Mouse (Mus musculus): ENCODE data around the gene Ptpre. TPM values are rescaled to one million over a fixed set of nuclear protein-coding genes. Genes with fewer than 3 reads are reported as not detected.
"Not testable (repeated sequence)": the region's sequence is repeated elsewhere in the genome, so short reads cannot be mapped to it uniquely, and the experiment has no call there.

Ptpre gene
- polyA plus RNA-seq, 1 experiment from 2014 or later, result 0.53 TPM

DNA sequence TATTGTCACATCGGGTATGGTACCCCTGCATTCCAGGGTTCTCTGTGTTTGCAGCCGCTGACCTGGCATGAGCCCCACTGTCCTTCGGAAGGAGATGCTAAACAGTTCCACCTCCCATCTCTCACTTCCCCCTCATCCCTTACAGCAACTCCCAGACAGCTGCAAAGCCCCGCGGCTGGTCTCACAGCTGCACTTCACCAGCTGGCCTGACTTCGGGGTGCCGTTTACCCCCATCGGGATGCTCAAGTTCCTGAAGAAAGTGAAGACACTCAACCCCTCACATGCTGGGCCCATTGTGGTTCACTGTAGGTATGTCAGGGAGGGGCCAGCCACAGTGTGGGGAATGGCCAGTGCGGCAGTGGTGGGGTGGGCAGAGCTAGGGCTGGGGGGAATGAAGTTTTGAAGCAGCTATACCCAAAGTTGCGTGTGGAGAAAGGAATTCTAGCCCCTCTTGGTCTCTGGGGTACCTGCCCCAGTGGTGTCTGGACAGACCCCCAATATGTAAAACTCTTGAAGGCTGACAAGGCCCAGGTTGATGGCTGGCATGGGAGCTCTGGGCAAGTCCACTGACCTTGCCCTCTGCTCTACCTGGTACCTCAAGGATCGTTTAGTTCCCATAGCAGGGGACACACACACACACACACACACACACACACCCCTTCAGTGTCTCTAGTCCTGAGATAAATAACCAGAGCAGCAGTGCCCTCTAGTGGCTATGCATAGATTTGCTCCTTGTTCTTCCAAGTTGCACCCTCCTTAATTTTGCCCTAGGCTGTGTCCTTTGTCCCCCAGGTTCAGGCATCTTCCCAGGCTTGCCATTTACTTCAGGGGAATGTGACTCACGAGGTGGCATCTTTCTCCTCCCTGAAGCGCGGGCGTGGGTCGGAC lies 131.8 kb downstream of the Ptpre start:
- no peaks in the 10 kb centered on the region for H3K27me3 ChIP-seq (ENCODE audit: control insufficient read depth, insufficient read depth, low read length)
- WGBS, result 40% methylated on average over 16 of the region's 16 CpGs
- no peaks in the 10 kb centered on the region for H3K9me3 ChIP-seq (ENCODE audit: control insufficient read depth, low read length)
- no peaks in the 10 kb centered on the region for H3K4me1 ChIP-seq (ENCODE audit: control insufficient read depth, insufficient read depth, low read length)
- no peak overlapping the region for H3K27ac ChIP-seq (ENCODE audit: low read depth, low read length)
- H3K4me2 ChIP-seq, result no peak overlapping the region
- no peak overlapping the region for H3K4me3 ChIP-seq (ENCODE audit: low read depth, low read length)
- DNase-seq (ENCODE audit: low spot score, missing footprints) (peak; percentile 91), ATAC-seq (ENCODE audit: low FRiP score) (peak; percentile 19; the same call in 1 of the 2 replicates)
- no peak overlapping the region for H3K9ac ChIP-seq (ENCODE audit: low read length)
- H3K36me3 ChIP-seq (ENCODE audit: control insufficient read depth, insufficient read depth, low read length), result no peaks in the 10 kb centered on the region

DNA sequence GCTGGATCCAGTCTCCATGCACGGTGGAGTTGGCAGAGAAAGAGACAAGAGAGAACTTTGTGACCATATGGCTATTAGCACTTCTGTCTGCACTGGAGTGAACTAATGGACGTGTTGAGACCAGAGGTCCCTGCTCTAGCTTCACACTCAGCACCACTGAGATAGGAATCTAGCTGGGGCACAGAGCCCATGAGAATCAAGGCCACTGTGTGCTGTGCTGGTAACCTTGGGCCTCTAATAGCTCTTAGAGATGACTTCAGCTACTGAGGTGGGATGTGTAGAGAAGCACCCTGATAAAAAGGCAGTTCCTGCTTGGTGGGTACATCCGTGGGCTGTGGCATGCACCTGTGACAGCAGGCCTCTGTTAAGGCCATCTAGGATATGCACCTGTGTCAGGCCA lies 136.3 kb downstream of the Ptpre start:
- Histone ChIP-seq H3K4me2 (no peak overlapping the region), H3K9me3 (ENCODE audit: control insufficient read depth, low read length) (no peaks in the 10 kb centered on the region), H3K9ac (ENCODE audit: low read length) (no peak overlapping the region), H3K4me3 (ENCODE audit: low read depth, low read length) (no peak overlapping the region), H3K4me1 (ENCODE audit: control insufficient read depth, insufficient read depth, low read length) (no peaks in the 10 kb centered on the region), H3K27ac (ENCODE audit: low read depth, low read length) (no peak overlapping the region), H3K36me3 (ENCODE audit: control insufficient read depth, insufficient read depth, low read length) (no peaks in the 10 kb centered on the region), H3K27me3 (ENCODE audit: control insufficient read depth, insufficient read depth, low read length) (no peaks in the 10 kb centered on the region)
- WGBS, result 77% methylated on average over 3 of the region's 3 CpGs
- no peak for ATAC-seq (ENCODE audit: low FRiP score)
- DNase-seq (ENCODE audit: low spot score, missing footprints), result no peak

DNA sequence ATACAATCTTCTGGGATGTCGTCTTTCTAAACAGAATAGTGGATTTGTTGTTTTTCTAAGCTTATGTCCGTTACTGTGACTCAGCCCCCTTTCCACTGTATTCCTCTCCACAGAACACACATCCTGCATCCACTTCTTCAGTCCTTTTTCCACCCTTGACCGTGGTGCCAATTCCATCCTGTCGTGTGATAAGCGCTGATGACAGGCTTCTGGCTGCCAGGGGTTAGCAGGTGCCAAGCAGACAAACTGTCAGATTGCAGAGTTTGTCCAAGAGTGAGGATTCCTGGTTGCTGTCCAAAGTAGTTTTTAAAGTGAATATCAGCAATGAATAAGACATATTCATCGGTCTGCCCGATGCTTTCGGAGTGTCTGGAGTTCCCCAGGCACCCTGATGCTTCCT lies 139.4 kb downstream of the Ptpre start:
- no peak overlapping the region for H3K9ac ChIP-seq (ENCODE audit: low read length)
- DNase-seq (ENCODE audit: low spot score, missing footprints) (no peak), ATAC-seq (ENCODE audit: low FRiP score) (no peak)
- WGBS, result 91% methylated on average over 8 of the region's 8 CpGs
- no peaks in the 10 kb centered on the region for H3K4me1 ChIP-seq (ENCODE audit: control insufficient read depth, insufficient read depth, low read length)
- no peaks in the 10 kb centered on the region for H3K9me3 ChIP-seq (ENCODE audit: control insufficient read depth, low read length)
- H3K27ac ChIP-seq (ENCODE audit: low read depth, low read length), result no peak overlapping the region
- H3K36me3 ChIP-seq (ENCODE audit: control insufficient read depth, insufficient read depth, low read length), result no peaks in the 10 kb centered on the region
- H3K27me3 ChIP-seq (ENCODE audit: control insufficient read depth, insufficient read depth, low read length), result no peaks in the 10 kb centered on the region
- no peak overlapping the region for H3K4me2 ChIP-seq
- no peak overlapping the region for H3K4me3 ChIP-seq (ENCODE audit: low read depth, low read length)

DNA sequence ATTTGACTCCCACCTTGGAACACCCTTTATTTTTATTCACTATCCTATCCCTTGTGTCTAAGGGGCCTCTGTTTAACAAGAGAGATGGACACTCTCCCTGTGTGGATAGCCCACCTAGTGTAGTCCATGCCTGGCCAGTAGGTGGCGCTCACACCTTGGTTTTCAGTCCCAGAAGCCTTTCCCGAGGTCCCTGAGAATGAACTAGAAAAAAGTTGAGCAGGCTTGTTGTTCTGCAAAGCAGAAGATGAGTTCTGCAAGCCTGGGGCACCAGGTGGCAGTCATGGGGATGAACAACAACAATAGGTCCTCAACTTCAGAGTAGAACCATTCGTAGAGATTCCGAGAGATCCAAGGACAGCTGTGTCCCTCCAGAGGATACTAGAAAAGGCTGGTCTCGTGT lies 143.1 kb downstream of the Ptpre start:
- Histone ChIP-seq H3K4me2 (no peak overlapping the region), H3K27ac (ENCODE audit: low read depth, low read length) (no peak overlapping the region), H3K27me3 (ENCODE audit: control insufficient read depth, insufficient read depth, low read length) (no peaks in the 10 kb centered on the region), H3K4me1 (ENCODE audit: control insufficient read depth, insufficient read depth, low read length) (no peaks in the 10 kb centered on the region), H3K9ac (ENCODE audit: low read length) (no peak overlapping the region), H3K4me3 (ENCODE audit: low read depth, low read length) (no peak overlapping the region), H3K9me3 (ENCODE audit: control insufficient read depth, low read length) (no peaks in the 10 kb centered on the region), H3K36me3 (ENCODE audit: control insufficient read depth, insufficient read depth, low read length) (no peaks in the 10 kb centered on the region)
- 64% methylated on average over 5 of the region's 5 CpGs for WGBS
- no peak for DNase-seq (ENCODE audit: low spot score, missing footprints)
- no peak for ATAC-seq (ENCODE audit: low FRiP score)

DNA sequence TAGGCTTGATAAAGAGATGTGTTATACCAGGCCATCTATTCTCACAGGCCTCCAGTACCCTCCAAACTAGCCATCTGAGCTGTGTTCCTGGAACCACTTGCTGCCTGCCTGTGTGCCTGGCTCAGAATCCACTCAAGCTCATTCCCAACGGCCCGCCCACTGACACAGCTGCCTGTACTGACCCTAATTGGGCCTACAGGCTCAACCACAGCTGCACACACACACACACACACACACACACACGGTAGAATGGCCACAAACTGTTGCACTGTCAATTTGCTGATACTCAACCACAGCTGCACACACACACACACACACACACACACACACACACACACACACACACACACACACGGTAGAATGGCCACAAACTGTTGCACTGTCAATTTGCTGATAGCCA lies 146.8 kb downstream of the Ptpre start:
- H3K9ac ChIP-seq (ENCODE audit: low read length); ATAC-seq (ENCODE audit: low FRiP score); DNase-seq (ENCODE audit: low spot score, missing footprints); H3K4me1 ChIP-seq (ENCODE audit: control insufficient read depth, insufficient read depth, low read length); H3K27ac ChIP-seq (ENCODE audit: low read depth, low read length); H3K4me2 ChIP-seq; H3K36me3 ChIP-seq (ENCODE audit: control insufficient read depth, insufficient read depth, low read length); H3K4me3 ChIP-seq (ENCODE audit: low read depth, low read length); H3K9me3 ChIP-seq (ENCODE audit: control insufficient read depth, low read length); H3K27me3 ChIP-seq (ENCODE audit: control insufficient read depth, insufficient read depth, low read length): not testable (repeated sequence)
- 77% methylated on average over 4 of the region's 4 CpGs for WGBS

DNA sequence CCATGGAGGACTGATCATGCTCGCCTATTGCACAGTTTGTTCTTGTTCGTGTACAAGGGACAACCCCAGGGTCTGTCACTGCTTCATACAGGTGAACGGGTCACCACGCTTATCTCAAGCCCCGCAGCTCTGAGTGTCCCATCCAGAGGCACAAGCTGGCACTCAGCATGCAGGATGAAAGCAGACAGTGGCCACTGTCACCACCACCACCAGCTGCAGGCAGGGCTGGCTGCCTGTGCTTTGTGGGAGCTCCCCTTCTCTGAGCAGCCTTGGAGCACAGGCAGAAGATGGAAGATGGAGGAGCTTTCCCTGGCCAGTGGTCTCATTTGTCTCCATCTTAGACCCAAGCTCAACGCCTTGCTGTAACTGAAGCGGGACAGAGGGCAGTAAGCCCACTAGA lies 147.7 kb downstream of the Ptpre start:
- H3K36me3 ChIP-seq (ENCODE audit: control insufficient read depth, insufficient read depth, low read length), result peaks cover 11% of the 10 kb centered on the region
- WGBS, result 89% methylated on average over 7 of the region's 7 CpGs
- no peak overlapping the region for H3K27ac ChIP-seq (ENCODE audit: low read depth, low read length)

DNA sequence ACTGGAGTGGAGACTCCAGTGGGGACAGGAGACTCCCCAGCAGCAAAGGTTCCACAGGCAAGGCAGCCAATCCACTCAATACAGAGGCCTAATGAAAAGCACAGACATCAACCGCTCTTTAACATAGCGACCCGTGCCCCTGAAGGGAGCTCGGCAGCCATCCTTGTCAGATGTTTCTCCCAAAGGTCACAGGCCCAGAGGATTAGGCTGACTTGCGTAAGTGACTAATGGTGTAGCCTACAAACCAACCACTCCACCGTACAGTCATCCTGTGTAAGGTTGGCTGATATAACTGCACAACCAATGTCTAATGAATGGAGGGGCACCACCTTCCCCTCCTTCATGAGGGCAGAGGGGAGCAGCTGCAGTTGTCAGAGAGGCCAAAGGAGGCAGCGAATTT lies 152.1 kb downstream of the Ptpre start:
- H3K27ac ChIP-seq (ENCODE audit: low read depth, low read length), result no peak overlapping the region
- WGBS, result 93% methylated on average over 7 of the region's 7 CpGs
- ATAC-seq (ENCODE audit: low FRiP score) (no peak), DNase-seq (ENCODE audit: low spot score, missing footprints) (no peak)
- H3K9ac ChIP-seq (ENCODE audit: low read length), result no peak overlapping the region
- H3K36me3 ChIP-seq (ENCODE audit: control insufficient read depth, insufficient read depth, low read length), result peaks cover 23% of the 10 kb centered on the region
- no peak overlapping the region for H3K4me2 ChIP-seq
- H3K9me3 ChIP-seq (ENCODE audit: control insufficient read depth, low read length), result no peaks in the 10 kb centered on the region
- H3K27me3 ChIP-seq (ENCODE audit: control insufficient read depth, insufficient read depth, low read length), result no peaks in the 10 kb centered on the region
- no peak overlapping the region for H3K4me3 ChIP-seq (ENCODE audit: low read depth, low read length)
- H3K4me1 ChIP-seq (ENCODE audit: control insufficient read depth, insufficient read depth, low read length), result no peaks in the 10 kb centered on the region

More for the DNA sequence above, 147.7 kb downstream of the Ptpre start:
- Histone ChIP-seq H3K4me1 (ENCODE audit: control insufficient read depth, insufficient read depth, low read length) (no peaks in the 10 kb centered on the region), H3K9me3 (ENCODE audit: control insufficient read depth, low read length) (no peaks in the 10 kb centered on the region), H3K4me3 (ENCODE audit: low read depth, low read length) (no peak overlapping the region), H3K9ac (ENCODE audit: low read length) (no peak overlapping the region), H3K4me2 (no peak overlapping the region), H3K27me3 (ENCODE audit: control insufficient read depth, insufficient read depth, low read length) (no peaks in the 10 kb centered on the region)
- no peak for DNase-seq (ENCODE audit: low spot score, missing footprints)
- ATAC-seq (ENCODE audit: low FRiP score), result no peak

DNA sequence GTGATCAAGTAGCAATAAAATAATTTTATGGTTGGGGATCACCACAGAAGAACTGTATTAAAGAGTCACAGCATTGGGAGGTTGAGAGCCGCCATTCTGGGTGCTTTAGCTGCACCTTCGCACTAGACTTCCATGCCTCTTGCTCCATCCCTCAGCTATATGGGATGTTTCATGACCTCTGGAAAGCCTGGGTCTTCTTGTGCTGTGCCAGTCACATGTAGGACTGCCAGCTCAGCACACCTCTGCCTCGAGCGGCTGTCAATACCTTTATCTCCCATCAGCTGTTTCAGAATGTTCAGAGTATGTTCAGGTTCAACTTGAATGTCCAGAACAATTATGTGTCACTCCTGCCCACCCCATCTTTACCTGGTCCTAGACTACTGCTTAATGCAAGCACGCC lies 154.7 kb downstream of the Ptpre start:
- Histone ChIP-seq H3K4me3 (ENCODE audit: low read depth, low read length) (no peak overlapping the region), H3K27ac (ENCODE audit: low read depth, low read length) (no peak overlapping the region), H3K9me3 (ENCODE audit: control insufficient read depth, low read length) (no peaks in the 10 kb centered on the region), H3K36me3 (ENCODE audit: control insufficient read depth, insufficient read depth, low read length) (peaks cover 34% of the 10 kb centered on the region), H3K4me2 (no peak overlapping the region), H3K27me3 (ENCODE audit: control insufficient read depth, insufficient read depth, low read length) (no peaks in the 10 kb centered on the region), H3K4me1 (ENCODE audit: control insufficient read depth, insufficient read depth, low read length) (no peaks in the 10 kb centered on the region), H3K9ac (ENCODE audit: low read length) (no peak overlapping the region)
- DNase-seq (ENCODE audit: low spot score, missing footprints) (no peak), ATAC-seq (ENCODE audit: low FRiP score) (no peak)
- 95% methylated on average over 5 of the region's 5 CpGs for WGBS

DNA sequence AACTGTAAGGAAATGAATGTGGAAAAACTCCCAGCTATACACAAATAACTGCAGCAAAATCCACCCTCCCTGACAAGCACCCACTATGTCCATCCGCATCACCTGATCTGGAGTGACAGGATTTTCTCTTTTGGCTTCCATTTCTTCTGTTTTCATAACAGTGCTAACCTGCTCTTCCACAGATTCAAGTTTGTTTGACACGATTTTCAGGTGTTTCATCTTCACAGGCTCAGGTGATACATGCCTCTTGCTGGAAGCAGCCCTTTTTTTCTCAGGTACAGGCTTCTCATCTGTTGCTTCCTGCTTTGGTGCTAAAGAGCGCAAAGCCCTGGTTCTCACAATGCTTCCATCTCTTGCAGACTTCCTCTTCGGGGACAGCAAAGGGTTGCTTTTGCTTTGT lies 156.8 kb downstream of the Ptpre start:
- H3K27ac ChIP-seq (ENCODE audit: low read depth, low read length), result no peak overlapping the region
- no peak overlapping the region for H3K4me2 ChIP-seq
- H3K4me1 ChIP-seq (ENCODE audit: control insufficient read depth, insufficient read depth, low read length), result no peaks in the 10 kb centered on the region
- no peak for ATAC-seq (ENCODE audit: low FRiP score)
- no peaks in the 10 kb centered on the region for H3K9me3 ChIP-seq (ENCODE audit: control insufficient read depth, low read length)
- no peak overlapping the region for H3K9ac ChIP-seq (ENCODE audit: low read length)
- 92% methylated on average over 4 of the region's 4 CpGs for WGBS
- no peaks in the 10 kb centered on the region for H3K27me3 ChIP-seq (ENCODE audit: control insufficient read depth, insufficient read depth, low read length)
- peaks cover 53% of the 10 kb centered on the region for H3K36me3 ChIP-seq (ENCODE audit: control insufficient read depth, insufficient read depth, low read length)
- H3K4me3 ChIP-seq (ENCODE audit: low read depth, low read length), result no peak overlapping the region
- DNase-seq (ENCODE audit: low spot score, missing footprints), result no peak
